Mouse (Mus musculus): ENCODE results near the gene Sema7a.

Gene Sema7a

DNA sequence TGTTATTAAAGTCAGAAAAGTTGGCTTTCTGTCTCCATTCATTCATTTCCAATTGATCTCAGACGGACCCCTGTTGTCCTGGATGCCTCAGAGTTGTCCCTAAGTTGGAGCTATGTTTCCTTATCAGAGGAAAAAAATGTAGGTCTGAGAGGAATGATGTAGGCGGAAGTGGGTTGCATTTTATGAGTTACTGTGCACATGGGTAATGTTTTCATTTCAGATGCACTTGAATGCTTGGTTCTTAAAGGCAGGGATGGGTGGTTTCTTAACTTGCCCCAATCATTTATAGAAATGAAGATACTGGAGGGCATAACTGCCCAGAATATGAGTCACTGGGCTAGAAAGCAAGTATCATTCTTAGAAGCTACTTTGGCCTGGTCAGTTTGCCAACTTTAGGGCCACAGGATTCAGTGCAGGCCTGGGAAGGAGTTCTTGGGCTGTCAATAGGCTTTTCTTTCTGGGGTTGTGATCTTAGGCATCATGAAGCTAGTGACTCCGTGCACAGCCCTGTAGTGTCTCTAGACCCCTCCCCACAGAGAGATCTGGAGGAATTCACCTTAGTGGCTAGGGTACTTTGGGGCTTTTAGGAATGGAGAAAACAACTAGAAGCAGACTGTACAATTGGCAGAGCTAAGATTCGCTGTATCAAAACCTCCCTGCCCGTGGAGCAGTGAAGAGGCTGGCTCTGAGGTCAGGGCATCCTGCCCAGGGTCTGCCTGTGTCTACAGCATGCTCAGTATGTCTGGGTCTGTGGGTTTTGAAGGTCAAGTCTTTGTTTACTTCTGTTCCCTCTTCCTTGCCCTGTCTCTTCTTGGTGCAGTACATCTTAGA lies 1.5 kb upstream of the Sema7a start:
- no peak for DNase-seq (ENCODE audit: low spot score)

DNA sequence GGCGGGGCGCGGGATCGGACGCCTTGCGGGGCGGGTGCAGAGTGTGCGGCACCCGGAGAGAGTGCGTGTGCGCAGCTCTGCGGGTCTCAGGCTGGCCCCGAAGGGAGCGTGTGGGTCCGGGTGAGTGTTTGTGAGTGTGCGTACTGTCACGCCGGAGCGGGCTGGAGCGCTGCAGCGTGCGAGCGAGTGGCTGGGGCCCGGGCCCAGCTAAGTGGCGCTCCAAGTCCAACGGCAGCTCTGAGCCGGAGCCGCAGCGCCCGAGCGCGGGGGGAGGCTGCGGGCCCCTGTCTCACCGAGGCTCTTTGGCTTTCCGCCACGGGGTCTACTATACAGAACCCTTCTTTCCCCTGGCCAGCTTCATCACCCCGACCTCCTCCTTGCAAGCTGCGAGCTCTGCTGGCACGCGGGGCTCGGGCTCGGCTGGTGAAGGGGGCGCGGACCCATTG lies 460 bp downstream of the Sema7a start:
- no peak for DNase-seq (ENCODE audit: low spot score)

DNA sequence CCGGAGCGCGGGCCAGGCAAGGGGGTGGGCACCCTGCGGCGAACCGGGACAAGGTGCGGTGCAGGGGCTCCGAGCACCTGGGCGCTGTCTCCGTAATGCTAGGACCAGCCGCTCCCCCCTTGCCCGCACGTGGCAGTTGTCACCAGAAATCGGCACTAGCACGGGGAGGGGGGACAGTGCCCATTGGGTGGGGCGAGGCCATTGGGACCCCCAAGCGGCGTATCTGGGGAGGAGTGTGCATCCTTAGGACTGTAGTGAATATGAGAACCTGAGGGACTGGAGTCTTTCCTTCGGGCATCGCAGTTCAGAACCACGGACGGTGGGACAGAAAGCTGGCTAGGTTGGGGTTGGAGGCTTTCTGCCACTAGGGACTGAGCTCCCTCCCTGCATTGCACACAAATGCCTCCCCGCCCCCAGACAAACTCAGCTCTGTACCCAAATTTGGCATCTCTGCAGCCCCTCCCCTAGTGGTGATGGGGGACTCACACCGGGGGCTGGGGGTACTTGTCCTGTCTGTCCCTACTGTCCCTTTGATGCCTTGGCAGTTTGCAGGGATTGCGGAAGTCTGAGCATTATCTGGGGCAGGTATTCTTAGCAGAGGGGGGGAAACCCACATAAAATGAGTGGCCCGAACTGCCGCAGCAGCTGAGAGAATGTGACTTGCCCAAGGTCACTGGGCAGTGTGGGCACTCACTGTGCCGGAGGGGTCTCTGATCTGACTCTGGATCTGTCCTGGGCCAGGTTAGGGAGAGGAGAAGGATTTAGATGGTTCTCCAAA lies 1.1 kb downstream of the Sema7a start:
- no peak for DNase-seq (ENCODE audit: low spot score)

DNA sequence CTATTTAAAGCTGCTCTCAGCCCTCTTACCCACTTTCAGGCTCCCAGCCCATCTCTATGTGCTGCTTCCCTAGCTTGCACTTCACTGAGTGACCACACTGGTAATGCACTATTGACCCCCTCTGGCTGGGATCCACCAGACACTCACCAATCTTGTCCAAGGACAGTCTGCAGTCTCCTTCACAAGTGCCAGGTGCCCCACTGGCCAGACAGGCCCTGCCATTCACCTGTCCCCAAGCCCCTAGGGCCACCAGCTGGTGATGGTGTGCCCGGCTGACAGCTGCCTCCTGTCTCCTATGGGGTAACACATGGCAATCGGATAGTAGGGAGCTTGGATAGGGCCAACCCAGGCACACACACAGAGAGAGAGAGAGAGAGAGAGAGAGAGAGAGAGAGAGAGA lies 2.1 kb downstream of the Sema7a start:
- DNase-seq (ENCODE audit: low spot score): no peak

DNA sequence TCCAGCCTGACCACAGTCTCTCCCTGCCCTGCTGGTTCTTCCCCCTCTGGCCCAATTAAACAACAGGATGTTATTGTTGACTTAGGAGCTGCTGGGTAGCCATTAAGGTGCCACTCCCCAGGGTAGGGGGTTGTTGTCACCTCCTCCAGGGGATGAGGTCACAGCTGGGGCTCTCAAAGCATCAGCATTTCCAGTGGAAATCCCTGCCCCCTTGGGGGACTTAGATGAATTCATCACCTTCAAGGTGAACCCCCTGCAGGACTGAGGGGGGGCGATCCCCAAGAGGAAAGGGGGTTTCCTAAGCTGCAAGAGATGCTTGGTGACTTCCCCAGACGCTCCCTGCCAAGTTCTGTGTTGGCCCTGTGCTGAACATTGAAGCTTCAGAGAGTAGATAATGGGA lies 3.2 kb downstream of the Sema7a start:
- DNase-seq (ENCODE audit: low spot score): no peak

DNA sequence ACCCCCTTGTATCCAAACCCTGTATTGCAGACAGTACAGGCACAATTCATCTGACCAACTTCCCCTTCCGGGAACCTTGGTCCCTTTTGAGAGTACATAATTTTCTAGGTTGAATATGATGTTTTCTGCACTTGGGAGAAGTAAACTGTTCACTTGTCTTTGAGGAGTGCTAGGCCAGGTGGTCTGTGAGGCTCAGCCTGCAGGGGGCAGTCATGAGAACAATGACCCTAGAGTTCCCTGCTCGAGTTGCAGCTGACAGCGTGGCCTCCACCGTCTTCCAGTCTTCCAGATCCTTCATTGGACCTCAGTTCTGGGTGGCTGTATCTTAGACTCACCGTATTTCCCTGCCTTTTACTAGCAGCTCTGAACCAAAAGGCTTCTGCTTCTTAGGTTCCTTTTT lies 4.7 kb downstream of the Sema7a start:
- DNase-seq (ENCODE audit: low spot score): peak; percentile 18

DNA sequence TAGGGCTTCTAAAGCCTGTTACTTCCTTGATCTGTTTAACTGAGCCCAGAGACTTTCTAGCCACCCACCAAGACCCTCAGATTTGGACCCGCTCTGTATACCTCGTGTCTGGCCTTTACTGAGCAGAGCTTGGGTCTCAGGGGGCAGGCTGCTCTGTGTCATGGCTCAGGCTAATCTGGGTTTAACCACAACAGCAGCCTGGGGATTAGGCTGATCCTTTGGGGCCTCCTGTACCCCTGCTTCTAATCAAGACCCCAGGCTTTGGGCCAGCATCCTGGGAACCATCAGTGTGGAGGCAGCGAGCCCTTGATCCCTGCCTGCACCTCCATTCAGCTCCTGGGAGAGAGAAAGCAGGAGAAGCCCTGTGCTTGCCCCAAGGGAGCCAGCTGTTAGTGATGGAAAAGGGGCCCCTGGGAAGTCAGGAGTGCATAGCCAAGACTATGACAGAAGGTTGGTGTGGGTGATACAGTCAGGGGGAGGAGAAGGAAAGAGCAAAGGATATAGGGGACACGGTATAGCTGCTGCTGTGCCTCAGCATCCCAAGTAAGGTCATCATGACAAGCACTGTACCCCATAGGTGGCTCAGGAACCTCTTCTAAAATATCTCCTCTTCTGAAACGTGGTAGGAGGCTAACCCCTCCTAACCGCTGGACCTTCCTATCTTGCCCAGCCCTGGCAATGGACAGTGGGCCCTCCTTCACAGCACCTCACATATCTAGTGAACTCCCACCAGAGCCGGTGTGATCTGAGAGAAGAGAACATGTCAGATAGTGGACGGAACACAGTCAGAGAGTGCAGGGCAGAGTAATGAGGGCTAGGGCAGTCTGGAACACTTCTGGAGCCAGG lies 6.1 kb downstream of the Sema7a start:
- DNase-seq (ENCODE audit: low spot score): no peak

DNA sequence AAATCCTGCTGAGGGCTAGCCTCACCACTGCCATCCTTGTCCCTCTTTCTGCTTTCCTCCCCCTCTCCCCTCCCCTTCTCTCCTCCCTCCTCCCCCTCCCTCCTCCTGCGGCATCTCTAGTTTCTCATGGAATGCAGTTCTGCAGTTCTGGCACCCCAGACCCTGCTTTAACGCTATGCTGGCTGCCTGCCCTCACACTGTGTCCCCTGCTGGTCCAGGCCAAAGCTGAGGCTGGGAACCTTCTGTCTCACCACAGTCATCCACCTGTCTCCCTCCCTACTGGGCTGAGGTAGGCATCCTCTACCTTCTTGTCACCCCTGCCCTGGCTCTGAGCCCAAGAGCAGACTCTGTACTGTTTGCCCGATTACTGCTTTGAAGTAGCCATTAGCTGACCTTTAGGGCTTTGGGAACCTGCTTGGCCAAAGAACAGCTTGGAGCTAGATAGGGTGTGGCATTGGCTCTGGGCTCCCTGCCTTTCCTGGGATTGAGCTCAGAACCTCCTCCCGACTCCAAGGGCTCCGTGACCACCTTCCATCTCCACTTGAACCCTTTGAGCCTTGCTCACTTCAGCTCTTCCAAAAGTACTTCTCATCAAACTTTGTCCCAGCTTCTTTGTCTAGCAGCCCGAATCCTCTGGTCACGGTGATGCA lies 7.6 kb downstream of the Sema7a start:
- DNase-seq (ENCODE audit: low spot score): no peak

DNA sequence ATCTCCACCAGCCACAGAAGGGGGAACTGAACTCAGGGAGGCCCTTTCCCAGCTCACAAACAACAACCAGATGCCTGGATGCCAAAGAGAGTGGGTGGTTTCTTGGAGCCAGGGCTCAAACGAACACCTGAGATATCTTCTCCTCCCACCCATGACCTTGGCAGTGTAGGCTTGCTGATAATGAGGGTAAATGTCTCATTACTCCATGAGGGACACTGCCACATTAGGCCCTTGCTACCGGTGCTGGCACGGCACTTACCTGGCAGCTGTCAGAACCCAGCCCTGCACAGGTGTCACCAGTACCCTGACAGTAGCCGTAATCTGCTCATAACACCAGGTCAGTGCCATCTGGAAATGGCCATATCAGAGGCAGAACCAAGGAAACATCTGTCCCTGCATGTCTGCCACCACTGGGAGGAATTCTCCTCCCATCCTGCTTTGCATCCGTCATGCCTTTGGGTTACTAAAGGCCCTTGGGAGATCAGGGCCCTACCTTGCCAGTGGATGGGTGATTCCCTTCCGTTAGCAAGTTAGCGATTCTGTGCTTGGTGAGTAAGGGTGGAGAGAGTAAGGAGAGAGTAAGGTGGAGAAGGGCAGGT lies 8.5 kb downstream of the Sema7a start:
- no peak for DNase-seq (ENCODE audit: low spot score)

DNA sequence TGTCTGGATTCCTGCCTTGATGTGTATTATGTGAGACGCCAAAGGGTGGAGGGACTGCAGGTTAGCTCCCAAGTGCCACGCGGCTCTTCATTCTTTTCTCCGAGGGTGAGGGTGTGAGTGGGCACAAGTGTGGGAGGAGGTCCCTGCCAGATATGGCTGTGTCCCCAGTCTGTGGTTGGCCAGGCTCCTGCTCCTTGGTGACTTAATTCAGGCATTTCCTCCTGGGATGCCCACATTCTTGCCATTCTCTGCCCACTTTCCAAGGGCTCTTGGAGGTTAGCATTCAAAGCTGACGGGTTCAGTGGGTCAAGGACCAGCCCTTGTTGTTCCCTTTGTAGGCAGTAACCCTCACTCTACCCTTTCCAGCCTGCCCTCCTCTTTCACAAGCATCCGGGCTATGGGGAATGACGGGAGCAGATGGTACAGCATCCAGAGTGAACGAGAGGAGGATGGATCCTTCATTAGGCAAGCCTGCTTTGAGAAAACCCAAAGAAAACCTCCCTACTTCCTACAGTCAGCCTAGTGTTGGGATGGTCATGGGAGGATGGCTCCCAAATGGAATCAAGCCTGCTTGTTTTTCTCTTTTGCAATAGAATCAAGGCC lies 9.3 kb downstream of the Sema7a start:
- no peak for DNase-seq (ENCODE audit: low spot score)

DNA sequence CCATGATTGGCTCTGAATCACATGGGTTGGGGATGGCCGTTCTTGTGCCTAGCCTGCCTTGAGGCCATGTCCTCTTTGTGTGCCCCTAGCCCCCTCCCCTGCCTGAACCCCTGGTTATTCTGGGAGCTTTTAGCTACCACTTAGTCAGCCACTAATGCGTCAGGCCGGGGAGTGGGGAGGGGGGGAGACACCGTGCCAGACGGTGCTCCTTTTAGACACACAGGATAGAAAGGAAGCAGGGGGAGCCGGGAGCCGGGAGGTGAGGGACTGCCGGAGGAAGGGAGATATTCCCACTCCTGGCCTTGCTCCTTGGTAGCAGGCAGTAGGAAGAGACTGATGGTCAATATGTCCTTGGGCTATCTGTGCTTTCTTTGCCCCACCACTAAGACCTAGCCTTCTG lies 10.0 kb downstream of the Sema7a start:
- DNase-seq (ENCODE audit: low spot score): no peak

DNA sequence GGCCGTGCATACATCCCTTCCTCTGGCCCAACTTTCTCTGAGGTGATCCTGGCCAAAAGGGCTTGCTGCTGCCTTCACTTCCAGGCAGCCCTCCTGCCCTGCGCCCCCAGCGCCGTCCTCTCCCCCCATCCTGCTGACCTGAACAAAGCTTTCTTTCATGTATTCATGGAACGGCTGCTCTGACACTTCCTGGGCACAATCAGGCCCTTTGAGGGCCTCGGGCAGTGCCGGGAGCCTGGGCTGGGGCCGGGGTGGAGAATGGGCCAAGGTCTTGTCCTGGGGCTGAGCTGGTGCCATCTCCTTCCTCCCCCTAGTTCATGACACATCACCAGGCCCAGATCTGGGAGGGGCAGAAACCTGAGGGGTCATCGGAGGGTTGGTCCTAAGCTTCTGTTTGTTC lies 10.6 kb downstream of the Sema7a start:
- no peak for DNase-seq (ENCODE audit: low spot score)

DNA sequence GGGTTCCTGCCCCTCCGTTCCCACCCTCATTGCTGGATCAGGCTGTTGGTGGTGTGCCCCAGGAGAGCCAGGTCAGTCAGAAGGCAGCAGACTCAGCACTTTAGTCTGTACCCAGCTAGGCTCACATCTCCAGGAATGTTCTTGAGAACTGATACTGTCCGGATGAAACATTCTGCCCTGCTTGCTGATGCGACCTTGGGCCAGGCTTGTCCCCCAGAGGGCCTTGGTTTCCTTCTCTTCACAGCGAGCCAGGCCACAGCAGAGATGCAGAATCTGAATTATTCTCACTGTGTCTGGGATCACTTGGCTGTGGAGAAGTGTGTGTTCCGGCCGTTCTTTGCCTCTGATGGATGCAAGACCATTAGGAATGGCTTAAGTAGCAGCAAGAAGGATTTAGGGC lies 12.1 kb downstream of the Sema7a start:
- no peak for DNase-seq (ENCODE audit: low spot score)

DNA sequence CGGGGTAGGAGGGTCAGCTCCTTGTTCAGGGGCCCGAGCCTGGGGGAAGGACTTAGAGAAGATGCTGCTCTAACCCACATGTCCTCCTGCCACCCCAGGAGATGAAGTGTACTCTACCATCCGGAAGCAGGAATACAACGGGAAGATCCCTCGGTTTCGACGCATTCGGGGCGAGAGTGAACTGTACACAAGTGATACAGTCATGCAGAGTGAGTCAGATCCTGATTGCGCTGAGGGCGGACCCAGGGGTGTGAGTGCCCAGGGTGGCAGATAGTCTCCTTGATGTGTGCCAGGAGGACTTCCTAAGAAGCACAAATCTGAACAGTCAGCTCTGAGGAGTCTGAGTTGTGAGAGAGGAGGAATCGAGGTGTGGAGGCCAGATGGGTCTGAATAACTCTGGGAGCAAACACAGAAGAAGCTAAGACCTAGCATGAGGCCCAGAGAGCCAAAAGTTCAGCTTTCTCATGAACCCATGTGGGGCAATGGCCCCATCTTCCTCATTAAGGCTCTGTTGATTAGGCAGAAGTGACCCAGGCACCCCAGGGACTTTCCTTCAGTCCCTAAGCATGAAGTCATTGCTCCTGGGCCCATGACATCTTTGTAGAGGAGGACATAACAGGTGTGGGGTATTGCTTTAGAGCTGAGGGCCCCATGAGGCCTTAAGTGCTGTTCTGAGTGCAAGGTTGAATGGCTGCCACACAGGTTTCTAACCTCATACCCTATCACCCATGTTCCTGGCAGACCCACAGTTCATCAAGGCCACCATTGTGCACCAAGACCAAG lies 15.2 kb downstream of the Sema7a start:
- no peak for DNase-seq (ENCODE audit: low spot score)

DNA sequence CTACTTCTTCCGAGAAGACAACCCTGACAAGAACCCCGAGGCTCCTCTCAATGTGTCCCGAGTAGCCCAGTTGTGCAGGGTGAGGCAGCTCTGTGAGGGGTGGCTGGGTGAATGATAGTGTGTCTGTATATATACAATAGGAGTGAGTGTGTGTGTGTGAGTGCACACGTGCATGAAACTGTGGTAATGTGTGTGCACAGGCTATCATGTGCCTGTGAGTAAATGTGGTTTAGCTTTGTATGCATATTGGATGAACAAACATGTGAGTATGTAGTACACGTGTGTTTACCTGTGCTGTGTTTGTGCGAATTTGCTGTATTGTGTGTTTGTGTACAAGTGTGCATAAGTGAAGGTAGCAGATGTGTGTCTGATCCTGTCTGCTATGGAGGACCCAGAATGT lies 15.9 kb downstream of the Sema7a start:
- no peak for DNase-seq (ENCODE audit: low spot score)

DNA sequence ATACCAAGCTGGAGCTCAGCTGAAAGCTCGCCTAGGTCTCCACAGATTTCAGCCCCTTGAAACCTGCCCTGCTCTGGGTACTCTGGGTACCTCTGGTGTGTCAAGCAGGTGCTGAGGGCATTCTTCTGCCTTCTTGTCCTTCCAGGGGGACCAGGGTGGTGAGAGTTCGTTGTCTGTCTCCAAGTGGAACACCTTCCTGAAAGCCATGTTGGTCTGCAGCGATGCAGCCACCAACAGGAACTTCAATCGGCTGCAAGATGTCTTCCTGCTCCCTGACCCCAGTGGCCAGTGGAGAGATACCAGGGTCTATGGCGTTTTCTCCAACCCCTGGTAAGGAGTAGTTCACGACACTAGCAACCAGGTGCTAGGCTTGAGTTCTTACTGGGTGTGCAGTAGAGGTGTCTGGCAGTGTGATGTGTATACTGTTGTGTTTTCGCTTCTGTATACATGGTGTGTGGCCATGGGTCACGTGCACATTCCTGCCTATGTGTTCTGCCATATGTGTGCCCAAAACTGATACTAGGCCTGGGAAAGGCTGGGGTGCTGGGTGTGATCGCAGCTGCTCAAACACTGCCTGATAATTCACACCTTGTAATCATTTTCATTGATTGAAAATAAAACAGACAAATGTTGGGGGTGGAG lies 16.4 kb downstream of the Sema7a start:
- no peak for DNase-seq (ENCODE audit: low spot score)

DNA sequence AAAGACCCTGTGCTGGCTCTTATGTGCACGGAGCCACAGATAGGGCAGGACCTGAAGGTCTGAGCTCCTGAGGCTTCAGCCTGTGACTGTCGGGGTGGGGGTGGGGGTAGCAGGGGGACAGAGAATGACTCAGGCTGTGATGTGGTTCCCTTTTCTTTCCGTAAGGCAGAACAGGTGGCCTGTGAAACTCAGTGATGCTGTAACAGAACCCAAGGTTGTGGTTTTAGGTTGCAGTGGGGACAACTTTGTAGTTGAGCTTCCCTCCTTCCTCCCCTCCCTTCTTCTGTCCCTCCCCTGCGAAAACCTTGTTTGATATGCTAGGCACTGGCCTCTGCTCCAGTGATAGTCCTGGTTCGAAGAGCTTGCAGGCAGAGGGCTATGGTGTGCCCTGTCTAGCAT lies 16.9 kb downstream of the Sema7a start:
- DNase-seq (ENCODE audit: low spot score): no peak

DNA sequence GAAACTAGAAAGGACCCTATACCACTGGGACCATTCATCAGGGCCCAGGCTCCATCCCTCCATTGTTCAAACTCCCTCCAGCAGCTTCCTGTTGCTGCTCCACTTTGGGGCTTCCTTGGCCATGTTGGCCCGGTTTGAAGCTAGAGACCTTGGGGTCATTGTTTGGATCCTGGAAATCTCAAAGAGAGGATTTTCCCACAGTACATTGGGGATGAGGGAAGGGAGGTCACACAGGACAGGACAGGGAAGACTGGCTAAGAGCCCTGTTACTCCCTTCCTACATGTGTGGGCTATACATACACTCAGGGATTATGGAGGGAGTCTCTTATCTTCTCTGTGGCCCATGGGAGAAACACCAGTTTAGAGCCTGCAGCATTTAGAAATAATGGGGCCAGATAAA lies 18.7 kb downstream of the Sema7a start:
- no peak for DNase-seq (ENCODE audit: low spot score)

DNA sequence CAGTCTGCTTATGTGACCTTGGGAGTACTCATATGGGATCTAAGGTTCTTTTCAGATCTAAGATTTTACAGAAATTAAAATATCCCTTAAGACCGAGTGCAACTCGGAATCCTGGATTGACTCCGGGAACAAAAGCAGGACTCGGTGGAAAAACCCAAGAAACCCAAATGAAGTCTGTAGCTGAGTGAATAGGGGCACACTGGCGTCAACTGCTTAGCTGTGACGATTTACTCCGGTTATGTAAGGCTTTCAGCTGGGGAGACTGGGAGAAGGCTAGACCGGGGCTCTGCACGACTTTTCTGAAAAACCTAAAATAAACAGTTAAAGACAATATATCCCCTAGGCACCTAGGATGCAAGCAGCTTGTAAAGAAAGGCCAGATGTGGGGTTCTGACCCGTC lies 19.5 kb downstream of the Sema7a start:
- DNase-seq (ENCODE audit: low spot score): no peak
